Mouse (Mus musculus) kidney, adult 2 months (tissue): ENCODE measurements around the gene Lsp1. TPM values are rescaled to one million over a fixed set of nuclear protein-coding genes. Genes with fewer than 3 reads are reported as not detected.
A peak's percentile ranks its signal among the peaks of the same experiment; 100 is the strongest.

Experiments
- DNase-seq: peaks from one replicate; pipeline ENCODE4 v3.0.0; 2021
- H3K27ac ChIP-seq: fragments of 200-500 bp; 2 replicates; pipeline ENCODE4 v1.5.1; 2012; ENCODE audit warnings: low read depth, low read length, control low read depth, inconsistent platforms; ENCODE audit not compliant: insufficient read depth
- H3K27me3 ChIP-seq: fragments of 200-500 bp; replicated peaks from 2 replicates; pipeline ENCODE4 v1.6.1; 2012; ENCODE audit warnings: mild to moderate bottlenecking, moderate library complexity, low read length, inconsistent platforms; ENCODE audit not compliant: control insufficient read depth, insufficient read depth
- H3K36me3 ChIP-seq: fragments of 200-500 bp; 2 replicates; pipeline ENCODE4 v1.6.1; 2012; ENCODE audit warnings: mild to moderate bottlenecking, moderate library complexity, low read length, inconsistent platforms; ENCODE audit not compliant: control insufficient read depth, insufficient read depth
- H3K4me1 ChIP-seq: fragments of 200-500 bp; 2 replicates; pipeline ENCODE4 v1.6.1; 2011; ENCODE audit warnings: low read length; ENCODE audit not compliant: control insufficient read depth, insufficient read depth
- H3K4me3 ChIP-seq: fragments of 200-500 bp; 2 replicates; pipeline ENCODE4 v1.5.1; 2011; ENCODE audit warnings: mild to moderate bottlenecking, low read depth, low read length, control low read depth; ENCODE audit not compliant: insufficient read depth
- CTCF ChIP-seq: fragments of 200-500 bp; conservative IDR thresholded peaks from 2 replicates; pipeline ENCODE4 v1.5.1; 2011; ENCODE audit warnings: low read depth, mild to moderate bottlenecking, control low read depth, low read length, moderate library complexity, mixed read lengths; ENCODE audit not compliant: insufficient read depth, insufficient read length
- POLR2A ChIP-seq: fragments of 200-500 bp; IDR thresholded peaks from one replicate; pipeline ENCODE4 v1.6.1; 2011; ENCODE audit warnings: low read depth, low read length, control low read depth
- WGBS: fragments of 180-500 bp; shearing (Covaris S2); methylation state at CpG from one replicate; pipeline ENCODE4 v1.1.7; 2018; 5-methylcytosine and 5-hydroxymethylcytosine counted together
- polyA plus RNA-seq: library from polyadenylated mRNA; depleted of rRNA; stranded (reverse); fragments of >200 nt; gene quantifications from 2 replicates; pipeline ENCODE4 v1.2.3, GENCODE M21; 2012

Gene Lsp1
- polyA plus RNA-seq, 1 experiment = 39.8 TPM

GRCm38 (mm10) chr7:142493535-142493934 lies 32.9 kb downstream of the Lsp1 start:
- no peaks in the 10 kb centered on the region for H3K27me3 ChIP-seq
- no peak for DNase-seq
- H3K4me1 ChIP-seq = no peaks in the 10 kb centered on the region
- TF ChIP-seq POLR2A (no peak), CTCF (no peak)
- whole genome bisulfite sequencing = 87% methylated on average over 8 of the region's 8 CpGs
- no peak overlapping the region for H3K4me3 ChIP-seq
- H3K27ac ChIP-seq = no peak overlapping the region
- H3K36me3 ChIP-seq = no peaks in the 10 kb centered on the region

DNA sequence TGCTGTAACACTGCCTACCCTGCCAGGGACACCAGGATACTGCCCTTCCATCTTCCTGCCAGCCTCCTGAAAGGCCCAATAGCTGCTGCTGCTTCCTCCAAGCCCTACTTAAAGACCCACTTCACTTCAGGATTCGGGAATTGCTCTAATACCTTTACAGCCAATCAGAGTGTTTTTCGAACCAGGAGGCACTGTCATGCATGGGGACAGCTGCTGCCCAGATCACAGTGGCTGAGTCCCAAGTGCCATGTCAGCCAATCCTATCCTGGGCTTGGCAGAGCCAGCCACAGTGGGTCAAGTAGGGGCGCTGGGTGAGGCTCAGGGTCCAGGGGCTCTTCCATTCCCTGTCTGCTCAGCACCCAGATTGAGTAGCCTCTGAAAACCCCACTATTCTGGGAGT lies 35.5 kb downstream of the Lsp1 start:
- Histone ChIP-seq H3K4me1 (no peaks in the 10 kb centered on the region), H3K36me3 (no peaks in the 10 kb centered on the region), H3K27me3 (no peaks in the 10 kb centered on the region), H3K4me3 (no peak overlapping the region), H3K27ac (no peak overlapping the region)
- 87% methylated on average over 3 of the region's 3 CpGs for whole genome bisulfite sequencing
- DNase-seq = no peak
- TF ChIP-seq CTCF (no peak), POLR2A (no peak)

DNA sequence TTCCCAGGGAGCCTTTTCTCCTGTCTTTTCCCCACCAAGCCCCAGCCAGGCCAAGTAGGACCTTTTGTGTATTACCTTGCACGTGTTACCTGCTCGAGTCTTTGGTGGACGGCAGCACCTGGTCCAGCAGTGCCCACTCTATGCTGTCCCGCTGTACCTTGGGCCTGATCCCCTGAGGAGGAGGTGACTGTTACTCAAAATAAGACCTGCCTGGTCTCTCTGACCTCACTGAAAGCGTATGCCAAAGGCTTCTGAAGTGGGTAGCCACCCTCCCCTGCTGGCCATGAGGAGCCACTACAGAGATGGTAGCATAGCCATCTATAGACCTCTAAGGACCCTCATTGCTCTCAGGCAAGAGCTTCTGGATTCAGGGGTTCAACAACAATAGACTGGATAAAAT lies 36.2 kb downstream of the Lsp1 start:
- TF ChIP-seq CTCF = 0 out of 2 replicates have a peak, but pooled peaks have one; percentile 8
- TF ChIP-seq POLR2A = no peak
- 90% methylated on average over 5 of the region's 5 CpGs for WGBS
- H3K27me3 ChIP-seq = no peaks in the 10 kb centered on the region
- no peak overlapping the region for H3K27ac ChIP-seq
- no peaks in the 10 kb centered on the region for H3K36me3 ChIP-seq
- H3K4me1 ChIP-seq = no peaks in the 10 kb centered on the region
- DNase-seq = no peak
- no peak overlapping the region for H3K4me3 ChIP-seq

DNA sequence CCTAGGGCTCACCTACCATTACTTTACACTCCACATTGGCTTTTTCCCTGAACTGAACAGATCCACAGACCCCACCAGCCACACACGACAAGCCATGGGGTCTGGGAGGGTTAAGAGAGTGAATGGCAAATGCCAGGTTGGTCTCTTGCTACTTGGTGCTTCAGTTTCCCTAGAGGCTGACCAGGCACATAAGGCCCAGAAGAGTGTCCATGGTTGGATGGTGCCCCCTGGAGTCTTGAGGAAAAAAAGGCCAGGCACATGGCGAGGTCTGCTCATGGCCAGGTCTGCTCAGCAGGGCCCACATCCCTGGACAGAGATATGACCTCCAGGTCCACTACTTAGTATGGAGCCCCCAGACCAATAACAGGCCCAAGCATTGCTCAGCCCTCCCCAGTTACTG lies 37.2 kb downstream of the Lsp1 start:
- peak; percentile 19 for DNase-seq
- 87% methylated on average over 2 of the region's 2 CpGs for WGBS
- H3K27ac ChIP-seq = no peak overlapping the region

GRCm38 (mm10) chr7:142498575-142498974 lies 38.0 kb downstream of the Lsp1 start, which contains the start of gene Tnnt3:
Gene Tnnt3 (plus strand): TSS chr7:142498836.
- no peak for TF ChIP-seq CTCF
- TF ChIP-seq POLR2A = no peak
- no peaks in the 10 kb centered on the region for H3K27me3 ChIP-seq
- H3K36me3 ChIP-seq = no peaks in the 10 kb centered on the region
- no peak within 1 kb of the TSS for H3K4me3 ChIP-seq
- DNase-seq = no peak
- WGBS = 94% methylated on average over 2 of the region's 2 CpGs
- no peaks in the 10 kb centered on the region for H3K4me1 ChIP-seq
- no peak within 1 kb of the TSS for H3K27ac ChIP-seq

More for the DNA sequence above, 37.2 kb downstream of the Lsp1 start:
- H3K4me1 ChIP-seq = no peaks in the 10 kb centered on the region
- no peak overlapping the region for H3K4me3 ChIP-seq
- no peaks in the 10 kb centered on the region for H3K27me3 ChIP-seq
- H3K36me3 ChIP-seq = no peaks in the 10 kb centered on the region
- TF ChIP-seq POLR2A = no peak
- TF ChIP-seq CTCF = peak; percentile 65

DNA sequence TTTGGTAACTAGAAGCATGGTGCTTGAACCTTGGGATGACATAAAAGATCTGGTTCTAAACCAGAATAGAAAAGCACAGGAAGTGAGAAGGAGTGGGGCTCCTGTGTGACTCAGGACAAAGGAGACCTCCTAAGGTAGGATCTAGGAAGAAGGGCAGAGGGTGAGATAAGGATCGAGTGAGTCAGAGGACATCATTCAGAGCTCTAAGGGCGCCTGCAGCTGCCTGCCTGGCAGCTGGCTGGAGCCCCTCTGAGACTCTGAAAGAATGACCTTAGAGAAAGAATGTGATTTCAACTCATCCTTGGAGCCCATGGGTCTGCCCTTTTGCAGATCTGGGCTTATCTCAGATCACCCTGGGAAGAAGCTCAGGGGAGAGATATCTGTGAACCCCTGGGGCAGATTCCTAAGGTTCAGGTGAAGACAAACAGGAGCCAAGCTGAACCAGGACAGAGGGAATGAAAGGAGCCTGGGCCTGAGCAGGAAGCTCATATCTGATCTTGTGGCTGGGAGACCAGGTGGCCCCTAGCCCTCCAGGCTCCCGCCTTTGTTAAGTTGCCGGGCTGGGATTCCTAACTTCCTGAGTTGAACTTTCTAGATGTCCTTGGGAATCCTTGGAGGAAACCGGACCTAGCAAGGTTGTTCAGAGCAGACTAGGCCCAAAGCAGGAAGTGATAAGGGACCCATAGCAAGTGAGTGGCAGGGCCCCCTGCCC lies 38.6 kb downstream of the Lsp1 start:
- no peak for TF ChIP-seq POLR2A
- no peak for TF ChIP-seq CTCF
- Histone ChIP-seq H3K27ac (no peak overlapping the region), H3K36me3 (no peaks in the 10 kb centered on the region), H3K4me1 (no peaks in the 10 kb centered on the region), H3K27me3 (no peaks in the 10 kb centered on the region), H3K4me3 (no peak overlapping the region)
- 78% methylated on average over 5 of the region's 5 CpGs for WGBS
- DNase-seq = no peak

DNA sequence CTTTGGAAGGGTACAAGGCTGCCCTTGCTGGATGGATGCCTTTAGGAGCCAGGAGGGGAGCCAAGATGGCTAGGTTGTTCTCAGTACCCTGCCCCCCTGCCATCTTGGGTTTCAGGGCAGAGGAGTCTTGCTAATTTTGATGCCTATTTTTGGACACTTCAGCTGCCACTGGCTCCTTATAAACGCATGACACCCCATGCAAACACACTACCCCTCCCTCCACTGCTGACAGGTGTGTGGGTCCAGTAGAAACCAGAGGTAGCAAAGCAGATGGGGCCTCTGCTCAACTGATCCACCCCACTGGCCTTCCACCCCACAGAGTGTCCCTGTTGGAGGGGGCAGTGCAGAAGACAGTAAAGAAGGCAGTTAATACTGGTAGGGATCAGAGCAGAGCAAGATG lies 39.4 kb downstream of the Lsp1 start:
- WGBS = 75% methylated on average over 1 of the region's 1 CpGs

DNA sequence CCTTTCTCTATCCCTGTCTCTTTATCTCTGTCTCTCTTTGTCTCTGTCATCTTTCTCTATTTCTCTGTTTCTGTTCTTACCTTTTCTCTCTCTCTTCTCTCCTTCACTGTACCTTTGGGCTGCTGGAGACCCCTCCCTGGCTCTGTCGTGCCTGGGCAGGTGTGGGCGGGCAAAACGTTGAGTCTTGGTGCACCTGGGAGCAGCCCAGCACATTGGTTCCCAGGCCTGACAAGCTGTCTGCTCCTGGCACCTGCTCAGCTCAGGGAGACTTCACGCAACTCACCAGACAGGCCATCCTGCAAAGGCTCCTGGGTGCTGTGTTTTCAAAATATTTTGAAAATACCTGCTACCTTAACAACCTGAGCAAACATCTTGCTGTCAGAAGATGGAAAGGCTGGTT lies 42.6 kb downstream of the Lsp1 start:
- Histone ChIP-seq H3K27me3 (no peaks in the 10 kb centered on the region), H3K4me1 (no peaks in the 10 kb centered on the region), H3K36me3 (no peaks in the 10 kb centered on the region), H3K27ac (no peak overlapping the region), H3K4me3 (no peak overlapping the region)
- no peak for TF ChIP-seq CTCF
- TF ChIP-seq POLR2A = no peak
- DNase-seq = no peak
- WGBS = 69% methylated on average over 4 of the region's 4 CpGs

More for the DNA sequence above, 39.4 kb downstream of the Lsp1 start:
- H3K4me1 ChIP-seq = no peaks in the 10 kb centered on the region
- TF ChIP-seq CTCF (no peak), POLR2A (no peak)
- H3K36me3 ChIP-seq = no peaks in the 10 kb centered on the region
- no peaks in the 10 kb centered on the region for H3K27me3 ChIP-seq
- no peak overlapping the region for H3K4me3 ChIP-seq
- DNase-seq = no peak
- H3K27ac ChIP-seq = no peak overlapping the region
